Mouse (Mus musculus) cerebellum, adult 2 months (tissue): ENCODE results near the gene Dcaf5.

Experiments
- CTCF ChIP-seq: fragments of 200-500 bp; IDR thresholded peaks from 2 replicates; pipeline ENCODE4 v1.5.1; 2011; ENCODE audit warnings: low read depth, mild to moderate bottlenecking, control low read depth, low read length, moderate library complexity, borderline replicate concordance; ENCODE audit not compliant: insufficient read depth
- POLR2A ChIP-seq: fragments of 200-500 bp; IDR thresholded peaks from 2 replicates; pipeline ENCODE4 v1.6.1; 2011; ENCODE audit warnings: low read length, control low read depth, borderline replicate concordance; ENCODE audit not compliant: insufficient read depth

GRCm38 (mm10) chr12:80315321-80315720 lies 121.1 kb downstream of the Dcaf5 start:
- TF ChIP-seq CTCF = no peak
- no peak for TF ChIP-seq POLR2A
